Mouse (Mus musculus) heart, adult 2 months (tissue): Measurements from ENCODE around the gene Exosc2.

ENCODE experiments used
- CTCF ChIP-seq: fragments of 200-600 bp; IDR thresholded peaks from 2 replicates; pipeline ENCODE4 v1.8.1; 2022; ENCODE audit warnings: antibody characterized with exemption, mild to moderate bottlenecking, moderate library complexity
- EP300 ChIP-seq: fragments of 200-500 bp; IDR thresholded peaks from 2 replicates; pipeline ENCODE4 v1.6.1; 2011; ENCODE audit warnings: low read depth, low read length, control low read depth; ENCODE audit not compliant: insufficient read depth
- POLR2A ChIP-seq: fragments of 200-500 bp; IDR thresholded peaks from 2 replicates; pipeline ENCODE4 v1.6.1; 2011; ENCODE audit warnings: mild to moderate bottlenecking, low read depth, low read length, control low read depth; ENCODE audit not compliant: insufficient read depth

DNA sequence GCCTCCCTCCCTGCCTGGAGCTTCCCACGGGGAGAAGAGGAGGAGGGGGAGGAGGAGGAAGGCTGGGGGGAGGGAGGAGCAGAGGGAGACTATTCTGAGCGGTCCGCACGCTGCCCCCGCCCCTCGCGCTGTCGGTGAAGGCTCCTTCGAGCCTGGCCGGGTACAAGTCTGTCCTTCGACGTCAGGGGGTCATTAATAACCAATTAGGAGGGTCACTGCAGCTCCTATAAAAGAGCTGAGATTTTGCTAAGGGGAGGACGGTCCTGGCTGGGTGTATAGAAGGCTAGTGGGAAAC, 31.1 kb upstream of the Exosc2 start:
- TF ChIP-seq CTCF (no peak), POLR2A (no peak), EP300 (no peak)
